Mouse (Mus musculus) embryonic facial prominence, embryonic 13.5 days (tissue): ENCODE measurements at regions not wholly inside any gene's neighbourhood (a gene's known extent, or its start where the extent isn't known, plus 50 kb on each side); places are given as distances from the start of the nearest gene placed in this dataset.

ENCODE experiments used
- ATAC-seq: fragments of 200-750 bp; cut with Nextera tagmentation; 2 replicates; pipeline ENCODE4 v1.8.0; 2017; ENCODE audit warnings: low read depth; ENCODE audit not compliant: insufficient number of reproducible peaks, insufficient read depth, low FRiP score, low TSS enrichment
- H3K27ac ChIP-seq: fragments of 300-500 bp; sonication (generic); 2 replicates; pipeline ENCODE4 v1.5.1; 2015; ENCODE audit warnings: moderate library complexity, mild to moderate bottlenecking, inconsistent platforms
- H3K27me3 ChIP-seq: fragments of 300-500 bp; sonication (generic); 2 replicates; pipeline ENCODE4 v1.6.1; 2015; ENCODE audit warnings: mild to moderate bottlenecking, inconsistent platforms
- H3K36me3 ChIP-seq: fragments of 300-500 bp; sonication (generic); 2 replicates; pipeline ENCODE4 v1.6.1; 2015; ENCODE audit warnings: mild to moderate bottlenecking, inconsistent platforms
- H3K4me1 ChIP-seq: fragments of 300-500 bp; sonication (generic); 2 replicates; pipeline ENCODE4 v1.6.1; 2015; ENCODE audit warnings: inconsistent platforms
- H3K4me2 ChIP-seq: fragments of 300-500 bp; sonication (generic); 2 replicates; pipeline ENCODE4 v1.6.1; 2015; ENCODE audit warnings: moderate library complexity, mild to moderate bottlenecking, inconsistent platforms
- H3K4me3 ChIP-seq: fragments of 300-500 bp; sonication (generic); 2 replicates; pipeline ENCODE4 v1.5.1; 2015; ENCODE audit warnings: mild to moderate bottlenecking, inconsistent platforms
- H3K9ac ChIP-seq: fragments of 300-500 bp; sonication (generic); 2 replicates; pipeline ENCODE4 v1.6.1; 2015; ENCODE audit warnings: mild to moderate bottlenecking, inconsistent platforms
- H3K9me3 ChIP-seq: fragments of 300-500 bp; sonication (generic); 2 replicates; pipeline ENCODE4 v1.6.1; 2016; ENCODE audit warnings: inconsistent platforms
- WGBS: fragments of 180-500 bp; shearing (Covaris S2); methylation state at CpG from one replicate; pipeline ENCODE4 v1.1.7; 2015; ENCODE audit warnings: mixed read lengths; 5-methylcytosine and 5-hydroxymethylcytosine counted together

DNA sequence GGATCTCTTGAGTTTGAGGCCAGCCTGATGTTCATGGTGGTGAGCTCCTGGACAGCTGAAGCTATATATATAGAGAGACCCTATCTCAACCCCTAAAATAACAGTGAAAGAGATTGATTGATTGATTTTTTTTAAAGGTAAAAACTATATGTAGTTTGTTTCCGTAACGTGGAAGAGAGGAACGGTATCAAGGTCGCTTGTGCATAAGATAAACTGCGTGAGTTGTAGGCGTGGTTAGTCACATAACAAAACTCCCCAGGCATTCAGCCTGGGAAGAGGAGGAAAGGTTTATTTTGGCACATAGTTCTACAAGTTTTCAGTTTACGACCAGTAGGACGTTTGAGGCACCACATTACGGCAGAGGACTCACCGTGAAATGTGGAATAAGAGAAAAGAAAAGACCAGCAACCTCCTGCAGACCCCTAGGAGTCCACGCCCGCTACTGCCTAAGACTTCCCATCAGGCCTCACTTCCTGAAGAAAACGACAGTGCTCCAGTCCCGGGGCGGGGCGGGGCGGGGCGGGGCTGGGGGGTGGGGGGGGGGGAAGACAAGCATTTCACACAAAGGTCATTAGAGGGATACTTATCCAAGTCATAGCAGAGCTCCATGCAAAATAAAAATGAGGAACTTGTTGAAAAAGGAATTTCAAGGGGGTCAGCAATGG, 139.1 kb upstream of the Serp2 start:
- Histone ChIP-seq H3K27me3 (no peaks in the 10 kb centered on the region), H3K4me2 (no peak overlapping the region), H3K9me3 (no peaks in the 10 kb centered on the region), H3K36me3 (no peaks in the 10 kb centered on the region), H3K27ac (0 out of 2 replicates have a peak overlapping the region, but pooled peaks have one; percentile 28), H3K9ac (no peak overlapping the region), H3K4me1 (peaks cover 49% of the 10 kb centered on the region), H3K4me3 (no peak overlapping the region)
- WGBS: 63% methylated on average over 15 of the region's 18 CpGs
- no peak for ATAC-seq

DNA sequence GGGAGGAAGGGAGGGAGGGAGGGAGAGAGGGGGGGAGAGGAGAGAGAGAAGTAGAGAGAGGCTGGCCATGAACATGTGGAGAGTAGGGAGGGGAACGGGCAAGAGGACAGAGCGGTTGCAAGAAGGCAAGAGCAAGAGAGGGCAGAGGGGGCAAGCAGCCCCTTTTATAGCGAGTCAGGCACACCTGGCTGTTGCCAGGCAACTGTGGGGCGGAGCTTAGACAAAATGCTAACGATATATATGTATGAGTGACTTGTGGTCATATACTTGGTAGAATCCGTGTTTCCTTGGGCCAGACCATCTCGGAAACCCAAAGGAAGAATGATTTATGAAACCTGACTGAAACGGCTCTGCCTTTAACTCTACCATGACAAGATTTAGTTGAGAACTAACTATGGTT, 138.2 kb upstream of the Serp2 start:
- ATAC-seq: no peak
- Histone ChIP-seq H3K4me3 (no peak overlapping the region), H3K27ac (no peak overlapping the region), H3K27me3 (no peaks in the 10 kb centered on the region), H3K9me3 (no peaks in the 10 kb centered on the region), H3K36me3 (no peaks in the 10 kb centered on the region), H3K4me2 (no peak overlapping the region), H3K9ac (no peak overlapping the region), H3K4me1 (peaks cover 49% of the 10 kb centered on the region)
- WGBS: 90% methylated on average over 8 of the region's 8 CpGs

DNA sequence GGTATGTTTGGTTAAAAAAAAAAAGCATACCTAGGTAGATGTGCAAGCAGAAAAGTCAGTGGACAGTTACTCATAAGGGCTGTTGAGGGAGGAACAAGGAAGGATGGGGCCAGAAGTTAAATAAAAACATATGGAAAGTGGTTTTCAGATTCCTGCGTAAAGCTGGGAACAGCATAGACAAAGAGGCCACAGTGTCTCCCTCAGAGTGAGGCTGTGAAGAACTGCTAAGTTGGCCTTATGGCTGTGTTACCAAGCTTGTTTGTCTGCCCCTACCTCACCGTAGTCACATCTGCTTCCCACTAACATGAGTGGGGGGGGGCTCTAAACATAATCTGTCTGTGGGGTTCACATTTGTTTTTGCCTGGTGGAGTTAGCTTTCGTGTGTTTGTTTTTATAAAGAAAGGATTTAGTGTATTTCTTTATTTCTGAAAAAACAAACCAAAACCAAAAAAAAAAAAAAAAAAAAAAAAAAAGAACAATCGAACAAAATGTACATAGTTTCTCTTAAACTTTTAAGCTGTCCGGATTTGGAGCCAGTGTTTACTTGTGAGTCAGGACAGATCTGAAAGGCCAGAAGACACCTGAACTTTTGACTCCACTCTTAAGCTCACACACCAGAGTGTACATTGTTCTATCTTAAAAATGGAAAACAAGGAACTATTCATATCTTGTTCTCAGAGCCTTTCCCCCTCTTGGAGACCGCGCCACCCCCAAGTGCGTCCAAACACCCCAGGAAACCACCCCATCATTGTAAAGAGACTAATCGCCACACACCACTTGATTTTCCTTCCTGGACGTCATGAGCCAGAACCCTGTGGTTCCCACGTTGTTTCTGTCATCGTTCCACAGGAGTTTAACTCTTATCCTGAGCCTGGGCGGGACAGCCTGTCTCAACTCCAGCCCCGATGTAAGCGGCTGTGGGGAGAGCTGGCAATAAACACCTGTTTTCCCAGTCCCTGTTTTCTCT, 136.9 kb upstream of the Serp2 start:
- ATAC-seq: 0 out of 2 replicates have a peak, but pooled peaks have one; percentile 48
- 29% methylated on average over 15 of the region's 15 CpGs for WGBS
- Histone ChIP-seq H3K4me2 (no peak overlapping the region), H3K36me3 (no peaks in the 10 kb centered on the region), H3K27ac (peak overlapping the region; percentile 85), H3K4me3 (no peak overlapping the region), H3K9ac (no peak overlapping the region; the same call in 1 of the 2 replicates), H3K4me1 (peaks cover 46% of the 10 kb centered on the region), H3K9me3 (no peaks in the 10 kb centered on the region), H3K27me3 (no peaks in the 10 kb centered on the region)

DNA sequence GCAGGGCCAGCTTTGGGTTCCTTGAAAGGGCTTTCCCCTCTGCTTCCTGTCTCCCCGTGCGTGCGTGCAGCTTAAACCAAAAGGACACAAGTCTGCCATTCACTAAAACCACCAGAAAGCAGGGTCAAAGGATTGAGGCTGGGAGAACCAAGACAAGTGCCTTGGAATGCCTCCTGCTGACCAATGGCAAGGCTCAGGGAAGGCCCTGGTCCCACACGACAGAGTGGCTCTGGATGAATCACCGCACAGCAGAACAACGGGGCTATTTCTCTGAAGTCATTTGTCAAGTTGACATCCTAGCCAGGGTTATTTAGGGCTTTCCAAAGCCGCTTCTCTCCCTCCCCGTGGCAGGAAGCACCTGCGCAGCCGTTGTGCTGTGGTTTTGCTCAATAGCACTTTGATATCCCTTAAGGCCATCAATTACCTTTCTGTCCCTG, 131.3 kb upstream of the Serp2 start:
- no peaks in the 10 kb centered on the region for H3K27me3 ChIP-seq
- H3K4me2 ChIP-seq: no peak overlapping the region
- H3K36me3 ChIP-seq: no peaks in the 10 kb centered on the region
- 0 out of 2 replicates have a peak overlapping the region, but pooled peaks have one; percentile 3 for H3K27ac ChIP-seq
- H3K9me3 ChIP-seq: no peaks in the 10 kb centered on the region
- no peak for ATAC-seq
- H3K4me1 ChIP-seq: peaks cover 54% of the 10 kb centered on the region
- H3K9ac ChIP-seq: no peak overlapping the region
- 23% methylated on average over 10 of the region's 10 CpGs for WGBS
- no peak overlapping the region for H3K4me3 ChIP-seq

DNA sequence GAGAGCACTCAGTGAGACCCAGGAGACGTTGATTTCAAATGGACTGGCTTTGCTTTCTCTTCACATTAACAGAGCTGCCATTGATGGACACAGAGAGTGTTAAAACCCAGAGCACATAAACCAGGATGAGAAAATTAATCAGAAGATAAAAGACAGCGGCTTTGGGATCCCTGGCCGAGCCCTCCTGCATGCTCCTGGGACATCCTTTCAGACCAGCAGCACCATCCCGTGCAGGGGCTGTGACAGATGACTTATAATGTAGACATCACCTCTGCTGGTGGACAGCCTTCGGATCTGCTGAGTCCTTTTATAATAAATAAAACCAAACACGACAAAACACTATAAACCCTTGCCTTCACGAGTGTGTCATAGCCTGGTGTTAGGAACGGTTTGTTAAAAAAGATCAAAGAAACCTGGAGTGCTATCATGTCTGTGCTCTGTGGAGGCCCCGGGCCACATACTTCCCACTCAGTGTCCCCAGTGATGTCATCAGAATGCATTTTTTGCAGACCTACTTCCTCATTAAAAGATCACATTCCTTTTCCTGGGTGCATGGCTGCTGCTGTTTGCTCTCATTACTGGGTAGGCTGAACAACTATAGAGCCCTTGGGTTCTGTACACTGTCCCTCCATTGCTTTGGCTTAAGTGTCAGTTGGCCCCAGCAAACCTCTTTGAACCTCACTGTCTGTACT, 130.2 kb upstream of the Serp2 start:
- Histone ChIP-seq H3K9me3 (no peaks in the 10 kb centered on the region), H3K27ac (no peak overlapping the region), H3K4me3 (no peak overlapping the region), H3K4me2 (no peak overlapping the region), H3K36me3 (no peaks in the 10 kb centered on the region), H3K4me1 (peaks cover 51% of the 10 kb centered on the region), H3K9ac (no peak overlapping the region), H3K27me3 (no peaks in the 10 kb centered on the region)
- WGBS: 46% methylated on average over 9 of the region's 9 CpGs
- no peak for ATAC-seq

DNA sequence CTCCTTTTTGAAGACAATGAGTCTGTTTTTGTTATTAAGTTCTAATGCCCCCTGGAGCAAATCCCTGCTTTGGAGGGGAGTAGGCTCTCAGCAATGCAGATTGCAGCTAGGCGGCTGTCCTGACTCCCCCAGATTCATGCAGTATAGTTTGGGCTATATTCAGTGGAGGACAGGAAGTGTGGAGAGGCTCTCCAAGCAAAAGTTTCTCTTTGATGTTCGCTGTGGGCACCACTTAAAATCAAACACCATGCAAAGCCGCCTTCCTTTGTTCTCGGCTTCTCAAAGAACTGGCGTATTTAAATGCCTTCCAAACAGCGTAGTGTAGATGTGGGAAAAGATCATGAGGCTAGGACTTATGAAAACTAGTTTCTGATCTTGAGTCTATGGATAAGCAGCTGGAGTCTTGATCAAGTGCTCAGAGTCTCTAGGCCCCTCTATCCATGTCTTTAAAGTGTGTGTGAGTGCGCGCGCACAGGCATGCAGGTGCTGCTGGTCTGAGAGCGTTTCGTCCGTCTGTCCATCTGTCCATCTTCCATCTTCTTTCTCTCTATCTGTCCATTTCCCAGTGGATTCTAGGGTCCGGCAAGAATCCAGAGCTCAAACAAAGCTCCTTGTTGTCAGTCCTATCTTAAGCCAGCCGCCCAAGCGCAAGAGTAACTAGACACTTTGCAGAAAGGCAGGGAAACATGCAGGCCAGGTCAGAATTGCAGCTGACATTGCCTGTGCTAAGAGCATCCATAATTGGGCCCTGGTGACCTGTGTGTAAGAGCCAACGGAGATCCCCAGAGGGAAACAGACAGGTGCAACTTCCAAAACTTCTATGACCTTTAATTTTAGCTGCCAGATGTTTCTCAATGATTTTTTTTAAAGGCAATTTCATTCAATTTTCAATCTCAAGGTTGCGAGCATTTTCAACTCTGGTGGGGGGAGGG, 129.4 kb upstream of the Serp2 start:
- Histone ChIP-seq H3K4me1 (peaks cover 57% of the 10 kb centered on the region), H3K27me3 (no peaks in the 10 kb centered on the region), H3K36me3 (no peaks in the 10 kb centered on the region), H3K27ac (0 out of 2 replicates have a peak overlapping the region, but pooled peaks have one; percentile 35), H3K9ac (no peak overlapping the region), H3K4me3 (no peak overlapping the region), H3K4me2 (no peak overlapping the region), H3K9me3 (no peaks in the 10 kb centered on the region)
- ATAC-seq: no peak
- 45% methylated on average over 17 of the region's 17 CpGs for WGBS

DNA sequence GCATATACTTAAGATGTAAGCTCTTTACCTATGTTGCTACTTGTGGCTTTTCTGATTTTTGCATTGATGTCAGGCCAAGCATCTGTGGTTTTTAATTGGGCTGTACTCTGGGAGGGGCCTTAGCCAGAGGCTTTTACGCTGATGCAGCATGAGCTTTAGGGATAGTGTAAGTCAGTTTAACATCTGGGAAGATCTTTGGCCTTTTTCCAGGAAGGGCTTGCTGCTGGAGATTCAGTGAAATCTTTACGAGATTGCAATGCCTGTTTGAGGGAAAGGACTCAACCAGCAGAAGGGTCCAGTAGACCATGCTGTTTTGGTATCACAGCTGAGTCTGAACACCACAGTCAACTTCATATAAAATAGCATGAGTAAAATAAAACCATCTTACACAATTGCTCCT, 127.6 kb upstream of the Serp2 start:
- Histone ChIP-seq H3K27ac (no peak overlapping the region), H3K4me3 (no peak overlapping the region), H3K4me2 (no peak overlapping the region), H3K36me3 (no peaks in the 10 kb centered on the region), H3K9me3 (no peaks in the 10 kb centered on the region), H3K4me1 (peaks cover 67% of the 10 kb centered on the region), H3K9ac (no peak overlapping the region), H3K27me3 (no peaks in the 10 kb centered on the region)
- no peak for ATAC-seq
- 40% methylated on average over 2 of the region's 2 CpGs for WGBS

DNA sequence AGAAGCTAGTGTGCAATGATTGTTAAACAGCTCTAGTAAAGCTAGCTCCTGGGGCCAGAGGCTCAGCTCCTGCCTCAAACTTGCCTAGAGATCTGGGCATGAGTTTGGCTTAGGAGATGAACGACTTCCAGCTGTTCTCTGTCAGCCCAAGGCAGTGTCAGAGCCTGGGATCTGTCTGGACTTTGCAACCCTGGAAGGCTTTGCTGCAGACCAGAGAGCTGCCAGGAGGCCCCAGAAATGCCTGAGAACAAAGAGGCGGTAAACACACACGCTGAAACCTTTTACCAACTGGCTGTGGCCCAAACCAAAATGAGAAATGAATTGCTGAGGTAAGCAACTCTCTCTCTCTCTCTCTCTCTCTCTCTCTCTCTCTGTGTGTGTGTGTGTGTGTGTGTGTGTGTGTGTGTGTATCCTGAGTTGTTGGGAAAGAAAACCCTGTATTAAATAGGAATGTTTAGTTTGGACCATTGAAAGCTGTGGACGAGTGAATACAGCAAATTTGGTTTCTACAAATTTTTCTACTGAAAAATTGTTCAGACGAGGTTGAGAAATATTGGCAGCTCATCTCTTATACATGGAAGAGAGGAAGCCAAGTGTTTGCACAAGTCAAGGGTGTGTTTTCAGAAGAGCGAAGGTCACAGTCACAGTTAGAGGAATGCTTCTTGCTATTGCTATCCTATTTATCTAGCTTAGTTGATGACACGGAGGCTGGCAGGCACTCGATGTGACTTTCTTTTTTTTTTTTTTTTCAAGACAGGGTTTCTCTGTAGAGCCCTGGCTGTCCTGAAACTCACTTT, 125.1 kb upstream of the Serp2 start:
- no peaks in the 10 kb centered on the region for H3K36me3 ChIP-seq
- peak overlapping the region; percentile 95 for H3K27ac ChIP-seq
- no peak overlapping the region for H3K4me2 ChIP-seq
- ATAC-seq: peak; percentile 83
- peaks cover 58% of the 10 kb centered on the region for H3K4me1 ChIP-seq
- no peak overlapping the region for H3K4me3 ChIP-seq
- no peak overlapping the region for H3K9ac ChIP-seq
- WGBS: 30% methylated on average over 8 of the region's 8 CpGs
- no peaks in the 10 kb centered on the region for H3K27me3 ChIP-seq
- H3K9me3 ChIP-seq: no peaks in the 10 kb centered on the region

DNA sequence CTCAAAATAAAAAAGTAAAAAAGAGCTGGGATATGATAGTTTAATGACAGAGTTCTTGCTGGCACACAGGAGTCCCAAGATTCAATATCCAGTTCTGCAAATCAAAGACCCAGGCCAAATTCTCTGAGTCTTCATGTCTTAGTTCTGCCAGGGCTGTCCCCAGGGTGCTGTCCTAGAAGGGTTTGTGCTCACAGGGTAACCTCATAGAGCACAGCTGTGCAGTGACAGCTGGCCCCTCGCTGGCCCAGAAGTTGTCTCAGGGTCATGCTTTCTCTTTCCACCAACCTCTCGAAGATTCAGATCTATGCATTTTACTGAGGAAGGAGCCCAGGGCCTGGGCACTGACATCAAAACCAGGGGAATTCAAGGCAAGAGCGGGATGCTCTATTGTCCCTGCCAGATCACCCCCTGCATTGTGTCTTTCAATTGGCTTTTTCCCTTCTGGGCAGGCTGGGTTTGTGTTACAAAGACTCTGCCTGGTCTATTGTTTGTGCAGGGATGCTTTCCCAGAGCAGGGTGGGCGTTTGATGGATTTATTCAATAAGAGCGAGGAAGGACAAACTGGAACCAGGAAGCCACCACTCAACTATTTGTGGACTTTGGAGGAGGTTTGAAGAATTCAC, 121.9 kb upstream of the Serp2 start:
- peak overlapping the region; percentile 48; the same call in 1 of the 2 replicates for H3K27ac ChIP-seq
- 40% methylated on average over 5 of the region's 5 CpGs for WGBS

DNA sequence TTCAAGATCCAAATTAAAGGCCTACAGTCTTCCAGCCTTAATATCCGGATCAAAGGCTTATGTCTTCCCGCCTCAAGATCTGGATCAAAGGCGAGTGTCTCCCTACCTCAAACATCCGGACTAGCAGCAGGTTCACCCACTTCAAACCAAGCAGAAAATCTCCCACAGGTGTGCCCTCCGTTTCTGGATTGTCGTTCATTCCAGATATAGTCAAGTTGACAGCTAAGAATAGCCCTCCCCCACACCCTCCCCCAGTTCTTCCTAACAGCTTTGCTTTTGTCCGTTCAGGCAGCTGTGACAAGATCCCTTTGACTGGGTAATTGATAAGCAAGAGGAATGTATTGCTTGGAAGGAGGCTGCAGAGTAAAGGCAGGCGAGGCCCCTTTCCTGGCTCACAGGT, 118.3 kb upstream of the Serp2 start:
- Histone ChIP-seq H3K27ac (no peak overlapping the region), H3K9me3 (no peaks in the 10 kb centered on the region), H3K36me3 (no peaks in the 10 kb centered on the region), H3K4me2 (no peak overlapping the region), H3K4me1 (peaks cover 37% of the 10 kb centered on the region), H3K9ac (no peak overlapping the region), H3K27me3 (no peaks in the 10 kb centered on the region), H3K4me3 (no peak overlapping the region)
- WGBS: 28% methylated on average over 8 of the region's 8 CpGs
- no peak for ATAC-seq

More for the DNA sequence above, 121.9 kb upstream of the Serp2 start:
- no peak for ATAC-seq
- Histone ChIP-seq H3K27me3 (no peaks in the 10 kb centered on the region), H3K9ac (no peak overlapping the region), H3K4me2 (no peak overlapping the region), H3K4me1 (peaks cover 43% of the 10 kb centered on the region), H3K9me3 (no peaks in the 10 kb centered on the region), H3K4me3 (no peak overlapping the region), H3K36me3 (no peaks in the 10 kb centered on the region)
